Mouse (Mus musculus): Measurements from ENCODE around the gene Syn3. TPM values are rescaled to one million over a fixed set of nuclear protein-coding genes. Genes with fewer than 3 reads are reported as not detected.

Gene Syn3
- polyA plus RNA-seq, 1 experiment from 2014 or later: 4.9 TPM

DNA sequence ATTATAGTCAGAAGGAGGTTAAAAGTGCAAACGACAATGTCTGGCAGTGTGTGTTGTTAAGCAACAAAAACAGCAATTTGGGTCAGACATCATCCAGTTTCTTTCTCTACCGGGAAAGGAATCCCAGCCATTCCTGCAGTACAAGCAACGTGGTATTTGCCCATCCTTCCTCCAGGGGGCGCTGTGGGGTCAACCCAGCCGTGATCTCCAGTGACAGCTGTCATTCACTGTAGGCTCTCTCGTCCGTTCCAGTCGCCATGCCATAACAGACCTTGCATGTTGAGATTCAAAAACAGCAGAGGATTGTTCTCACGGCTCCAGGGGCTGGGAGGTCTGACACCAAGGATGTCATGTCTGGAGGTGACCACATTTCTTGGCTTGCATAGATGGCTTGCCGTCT lies 406.8 kb downstream of the Syn3 start:
- H3K4me2 ChIP-seq: no peak overlapping the region
- H3K27me3 ChIP-seq: no peaks in the 10 kb centered on the region
- H3K27ac ChIP-seq: no peak overlapping the region
- ATAC-seq (ENCODE audit: insufficient number of reproducible peaks, insufficient read depth, low FRiP score, low TSS enrichment, low read depth): no peak
- H3K4me1 ChIP-seq: no peaks in the 10 kb centered on the region
- no peaks in the 10 kb centered on the region for H3K9me3 ChIP-seq
- H3K9ac ChIP-seq: no peak overlapping the region
- H3K4me3 ChIP-seq: no peak overlapping the region
- 33% methylated on average over 10 of the region's 10 CpGs for WGBS
- no peaks in the 10 kb centered on the region for H3K36me3 ChIP-seq

- no peak overlapping the region for H3K4me3 ChIP-seq
- no peak overlapping the region for H3K27ac ChIP-seq
- H3K4me1 ChIP-seq: no peaks in the 10 kb centered on the region
- no peaks in the 10 kb centered on the region for H3K9me3 ChIP-seq
- H3K4me2 ChIP-seq: no peak overlapping the region
- peak; percentile 48; the same call in 1 of the 2 replicates for ATAC-seq (ENCODE audit: insufficient number of reproducible peaks, insufficient read depth, low FRiP score, low TSS enrichment, low read depth)
- no peaks in the 10 kb centered on the region for H3K27me3 ChIP-seq
- no peaks in the 10 kb centered on the region for H3K36me3 ChIP-seq
- no peak overlapping the region for H3K9ac ChIP-seq
- WGBS: 84% methylated on average over 9 of the region's 9 CpGs
Observed at GRCm38 (mm10) chr10:86079921-86080320, 418.8 kb downstream of the Syn3 start.

DNA sequence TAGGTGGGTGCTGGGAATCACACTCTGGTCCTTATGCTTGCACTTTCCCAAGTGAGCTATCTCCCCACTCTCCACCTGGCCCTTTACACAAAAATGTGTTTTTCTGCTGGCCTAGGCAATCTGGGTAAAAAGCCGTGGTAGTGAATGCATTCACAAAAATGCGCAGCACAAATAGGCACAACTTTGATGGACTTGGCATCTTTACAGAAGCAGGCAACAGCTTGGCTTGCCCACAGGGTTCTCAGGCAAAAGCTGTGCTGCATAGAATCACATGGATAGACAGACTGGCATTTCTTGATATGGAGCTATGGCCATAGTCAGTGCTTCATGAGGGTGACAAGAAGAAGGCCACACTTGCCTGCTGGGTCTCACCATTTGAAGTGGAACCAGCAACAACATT lies 419.9 kb downstream of the Syn3 start:
- Histone ChIP-seq H3K4me1 (no peaks in the 10 kb centered on the region), H3K27ac (no peak overlapping the region), H3K36me3 (no peaks in the 10 kb centered on the region), H3K4me3 (no peak overlapping the region), H3K9ac (no peak overlapping the region), H3K27me3 (no peaks in the 10 kb centered on the region), H3K4me2 (no peak overlapping the region), H3K9me3 (no peaks in the 10 kb centered on the region)
- WGBS: 86% methylated on average over 2 of the region's 2 CpGs
- no peak for ATAC-seq (ENCODE audit: insufficient number of reproducible peaks, insufficient read depth, low FRiP score, low TSS enrichment, low read depth)

DNA sequence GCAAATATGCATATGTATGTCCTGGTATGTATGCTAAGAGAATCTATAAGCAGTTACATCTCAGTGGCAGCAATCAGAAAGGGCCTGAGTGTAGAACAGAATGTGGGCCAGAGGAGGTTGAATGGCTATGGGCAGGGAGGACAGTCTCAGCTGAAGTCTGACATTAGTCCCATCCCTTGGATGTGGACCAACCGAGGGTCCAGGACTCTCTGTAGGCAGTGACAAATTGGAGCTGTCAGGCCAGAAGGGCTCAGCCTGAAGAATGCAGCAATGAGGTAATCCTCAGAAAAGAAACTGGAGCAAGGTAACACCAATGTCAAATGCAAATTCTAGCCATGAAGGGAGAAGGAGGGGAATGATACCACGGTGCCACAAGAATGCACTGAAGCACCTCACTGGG lies 421.4 kb downstream of the Syn3 start:
- Histone ChIP-seq H3K9me3 (no peaks in the 10 kb centered on the region), H3K36me3 (no peaks in the 10 kb centered on the region), H3K4me2 (no peak overlapping the region), H3K27ac (no peak overlapping the region), H3K4me3 (no peak overlapping the region), H3K9ac (no peak overlapping the region), H3K4me1 (no peaks in the 10 kb centered on the region), H3K27me3 (no peaks in the 10 kb centered on the region)
- ATAC-seq (ENCODE audit: insufficient number of reproducible peaks, insufficient read depth, low FRiP score, low TSS enrichment, low read depth): no peak
- 74% methylated on average over 2 of the region's 2 CpGs for WGBS

DNA sequence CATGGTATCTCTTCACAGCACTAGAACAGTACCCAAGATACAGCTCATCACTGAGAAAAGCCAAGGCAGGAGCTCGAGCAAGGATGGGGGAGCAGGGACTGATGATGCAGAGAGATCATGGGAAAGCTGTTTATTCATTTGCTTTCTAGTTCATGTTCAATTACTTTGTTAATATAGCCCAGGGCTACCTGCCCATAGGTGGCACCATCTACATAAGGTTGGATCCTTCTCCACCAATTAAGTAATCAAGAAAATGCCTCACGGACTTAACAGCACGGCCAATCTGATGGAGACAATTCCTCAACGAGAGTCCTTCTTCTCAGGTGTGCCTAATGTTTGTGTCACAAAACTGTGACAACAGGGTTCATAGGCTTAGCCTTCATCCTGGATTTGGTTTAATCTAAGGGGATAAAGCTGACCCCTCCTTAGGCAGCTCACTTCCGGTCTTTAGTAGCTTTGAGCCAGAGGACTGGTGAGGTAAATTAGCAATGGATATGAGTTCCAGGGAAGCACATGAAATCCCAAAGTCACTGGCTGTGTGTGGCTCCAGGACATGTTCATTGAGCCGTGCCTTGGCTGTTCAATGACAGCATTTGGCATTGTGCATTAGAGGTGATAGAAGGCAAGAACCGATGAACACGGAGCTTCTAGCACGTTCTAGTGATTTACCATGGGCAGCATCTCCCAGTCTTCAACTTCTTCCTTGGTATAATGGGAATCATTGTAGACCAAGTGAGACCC lies 423.6 kb downstream of the Syn3 start:
- WGBS: 81% methylated on average over 9 of the region's 9 CpGs
- no peak for ATAC-seq (ENCODE audit: insufficient number of reproducible peaks, insufficient read depth, low FRiP score, low TSS enrichment, low read depth)
- H3K27ac ChIP-seq: no peak overlapping the region

DNA sequence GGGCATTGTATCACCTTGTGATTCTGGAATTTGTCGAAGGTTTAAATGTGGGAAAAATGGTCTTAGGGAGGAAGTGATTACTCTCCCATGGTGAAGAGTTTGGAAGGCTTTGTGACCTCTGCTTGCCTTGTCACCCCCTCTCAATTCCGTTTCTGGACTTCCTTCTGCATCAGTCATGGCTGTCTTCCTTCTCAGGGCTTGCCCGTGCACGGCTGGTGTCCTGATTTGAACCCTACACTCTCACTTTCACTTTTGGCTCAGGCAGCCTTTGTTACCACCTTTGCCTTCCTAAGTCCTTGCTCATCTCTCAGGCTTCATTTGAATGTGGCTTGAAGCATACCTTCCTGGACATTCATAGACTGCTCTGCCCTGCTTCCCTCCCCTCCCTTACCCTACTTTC lies 424.6 kb downstream of the Syn3 start:
- no peak overlapping the region for H3K4me3 ChIP-seq
- no peak overlapping the region for H3K27ac ChIP-seq
- 80% methylated on average over 4 of the region's 4 CpGs for WGBS
- no peaks in the 10 kb centered on the region for H3K36me3 ChIP-seq
- H3K9me3 ChIP-seq: no peaks in the 10 kb centered on the region
- ATAC-seq (ENCODE audit: insufficient number of reproducible peaks, insufficient read depth, low FRiP score, low TSS enrichment, low read depth): no peak
- no peak overlapping the region for H3K4me2 ChIP-seq
- no peak overlapping the region for H3K9ac ChIP-seq
- H3K27me3 ChIP-seq: no peaks in the 10 kb centered on the region
- H3K4me1 ChIP-seq: no peaks in the 10 kb centered on the region

More for the DNA sequence above, 423.6 kb downstream of the Syn3 start:
- H3K9ac ChIP-seq: no peak overlapping the region
- H3K4me2 ChIP-seq: no peak overlapping the region
- no peaks in the 10 kb centered on the region for H3K27me3 ChIP-seq
- no peaks in the 10 kb centered on the region for H3K36me3 ChIP-seq
- no peaks in the 10 kb centered on the region for H3K9me3 ChIP-seq
- H3K4me1 ChIP-seq: no peaks in the 10 kb centered on the region
- H3K4me3 ChIP-seq: no peak overlapping the region

- Histone ChIP-seq H3K27me3 (no peaks in the 10 kb centered on the region), H3K4me3 (no peak overlapping the region), H3K4me1 (peaks cover 8% of the 10 kb centered on the region), H3K36me3 (no peaks in the 10 kb centered on the region), H3K9me3 (no peaks in the 10 kb centered on the region), H3K9ac (no peak overlapping the region), H3K4me2 (no peak overlapping the region), H3K27ac (no peak overlapping the region)
- 79% methylated on average over 3 of the region's 3 CpGs for WGBS
- no peak for ATAC-seq (ENCODE audit: insufficient number of reproducible peaks, insufficient read depth, low FRiP score, low TSS enrichment, low read depth)
Observed at GRCm38 (mm10) chr10:86070751-86071150, 427.9 kb downstream of the Syn3 start.

DNA sequence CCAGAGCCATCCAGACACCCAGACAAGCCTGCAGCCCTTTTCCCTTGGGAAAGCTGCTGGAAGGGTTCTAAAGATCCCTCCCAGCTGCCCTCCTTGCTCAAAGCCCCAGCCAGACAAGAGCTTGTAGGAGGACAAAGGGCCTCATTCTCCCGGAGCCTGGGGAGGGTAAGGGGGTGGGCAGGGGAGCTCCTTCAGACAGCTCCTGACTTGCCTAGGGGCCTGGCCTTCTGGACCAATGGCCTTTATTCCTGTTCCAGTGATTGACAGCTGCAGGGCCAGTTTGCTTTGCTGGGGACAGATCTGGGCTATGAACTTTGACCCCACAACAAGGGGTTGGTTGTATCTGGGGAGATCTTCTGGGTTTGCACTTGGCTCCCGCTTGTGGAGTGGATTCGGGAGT lies 429.4 kb downstream of the Syn3 start:
- Histone ChIP-seq H3K27me3 (no peaks in the 10 kb centered on the region), H3K36me3 (no peaks in the 10 kb centered on the region), H3K9me3 (no peaks in the 10 kb centered on the region), H3K9ac (no peak overlapping the region), H3K4me3 (no peak overlapping the region), H3K27ac (no peak overlapping the region), H3K4me2 (no peak overlapping the region), H3K4me1 (peaks cover 12% of the 10 kb centered on the region)
- no peak for ATAC-seq (ENCODE audit: insufficient number of reproducible peaks, insufficient read depth, low FRiP score, low TSS enrichment, low read depth)
- WGBS: 26% methylated on average over 3 of the region's 3 CpGs

DNA sequence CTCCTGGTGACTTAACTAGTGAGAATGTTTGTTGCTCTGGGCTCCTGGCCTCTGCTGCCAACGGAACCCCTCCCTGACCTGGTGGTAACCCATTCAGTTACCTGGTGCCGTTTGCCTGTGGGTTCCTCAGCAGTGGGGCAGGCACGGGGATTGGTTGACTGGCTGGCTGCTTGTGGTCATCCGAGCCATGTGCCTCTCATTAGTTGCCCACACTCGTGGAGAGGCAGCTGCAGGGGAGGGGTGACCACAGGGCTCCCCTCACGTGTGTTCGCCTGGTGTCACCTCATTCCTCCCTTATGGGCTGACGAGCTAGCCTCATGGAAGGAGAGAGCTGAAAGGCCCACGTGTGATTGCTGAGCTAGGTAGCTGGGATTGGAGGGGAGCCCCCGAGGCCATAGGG lies 430.8 kb downstream of the Syn3 start:
- H3K4me3 ChIP-seq: no peak overlapping the region
- no peak overlapping the region for H3K27ac ChIP-seq
- H3K27me3 ChIP-seq: no peaks in the 10 kb centered on the region
- H3K4me2 ChIP-seq: no peak overlapping the region
- no peaks in the 10 kb centered on the region for H3K9me3 ChIP-seq
- ATAC-seq (ENCODE audit: insufficient number of reproducible peaks, insufficient read depth, low FRiP score, low TSS enrichment, low read depth): no peak
- WGBS: 37% methylated on average over 10 of the region's 10 CpGs
- H3K4me1 ChIP-seq: peaks cover 12% of the 10 kb centered on the region
- no peak overlapping the region for H3K9ac ChIP-seq
- H3K36me3 ChIP-seq: no peaks in the 10 kb centered on the region

- 84% methylated on average over 5 of the region's 5 CpGs for WGBS
- no peaks in the 10 kb centered on the region for H3K36me3 ChIP-seq
- peaks cover 12% of the 10 kb centered on the region for H3K4me1 ChIP-seq
- no peaks in the 10 kb centered on the region for H3K27me3 ChIP-seq
- no peak overlapping the region for H3K9ac ChIP-seq
- H3K4me3 ChIP-seq: no peak overlapping the region
- H3K9me3 ChIP-seq: peaks cover 7% of the 10 kb centered on the region; the same call in 1 of the 2 replicates
- H3K4me2 ChIP-seq: no peak overlapping the region
- no peak for ATAC-seq (ENCODE audit: insufficient number of reproducible peaks, insufficient read depth, low FRiP score, low TSS enrichment, low read depth)
- H3K27ac ChIP-seq: no peak overlapping the region
Observed at GRCm38 (mm10) chr10:86066651-86067050, 432.0 kb downstream of the Syn3 start.

- no peak overlapping the region for H3K9ac ChIP-seq
- no peak overlapping the region for H3K27ac ChIP-seq
Observed at GRCm38 (mm10) chr10:86065661-86066060, 433.0 kb downstream of the Syn3 start.

GRCm38 (mm10) chr10:86064937-86065336 lies 433.8 kb downstream of the Syn3 start:
- H3K27me3 ChIP-seq: no peaks in the 10 kb centered on the region
- 1% methylated on average over 4 of the region's 4 CpGs for WGBS
- peaks cover 8% of the 10 kb centered on the region; the same call in 1 of the 2 replicates for H3K9me3 ChIP-seq
- H3K4me3 ChIP-seq: no peak overlapping the region
- no peaks in the 10 kb centered on the region for H3K36me3 ChIP-seq
- no peak overlapping the region for H3K4me2 ChIP-seq
- H3K4me1 ChIP-seq: peaks cover 12% of the 10 kb centered on the region
- H3K27ac ChIP-seq: no peak overlapping the region
- no peak overlapping the region for H3K9ac ChIP-seq
- peak; percentile 34; the same call in 1 of the 2 replicates for ATAC-seq (ENCODE audit: insufficient number of reproducible peaks, insufficient read depth, low FRiP score, low TSS enrichment, low read depth)

More at GRCm38 (mm10) chr10:86065661-86066060, 433.0 kb downstream of the Syn3 start:
- Histone ChIP-seq H3K36me3 (no peaks in the 10 kb centered on the region), H3K27me3 (no peaks in the 10 kb centered on the region), H3K4me1 (peaks cover 12% of the 10 kb centered on the region), H3K9me3 (peaks cover 8% of the 10 kb centered on the region; the same call in 1 of the 2 replicates), H3K4me3 (no peak overlapping the region), H3K4me2 (no peak overlapping the region)
- peak; percentile 21; the same call in 1 of the 2 replicates for ATAC-seq (ENCODE audit: insufficient number of reproducible peaks, insufficient read depth, low FRiP score, low TSS enrichment, low read depth)
- WGBS: 86% methylated on average over 1 of the region's 1 CpGs

Measured in embryonic facial prominence, embryonic 13.5 days (tissue).